Mouse (Mus musculus): Measurements from ENCODE around the gene Sp1. TPM values are rescaled to one million over a fixed set of nuclear protein-coding genes. Genes with fewer than 3 reads are reported as not detected.

Sp1 gene
- polyA plus RNA-seq, 1 experiment from 2014 or later = 15.5 TPM

- peak overlapping the region; percentile 78 for H3K9ac ChIP-seq (ENCODE audit: low read depth, low read length)
- peak overlapping the region; percentile 49 for H3K4me3 ChIP-seq (ENCODE audit: low read depth, low read length)
- peak overlapping the region; percentile 62 for H3K4me2 ChIP-seq (ENCODE audit: low read depth, low read length)
- H3K27me3 ChIP-seq (replicated peaks; ENCODE audit: control insufficient read depth, insufficient read depth, low read length) = no peaks in the 10 kb centered on the region
- H3K27ac ChIP-seq (replicated peaks; ENCODE audit: low read depth, low read length) = peak overlapping the region; percentile 100
- H3K9me3 ChIP-seq (ENCODE audit: control insufficient read depth, low read length) = no peaks in the 10 kb centered on the region
- 17% methylated on average over 30 of the region's 34 CpGs for WGBS
- H3K4me1 ChIP-seq (ENCODE audit: control insufficient read depth, insufficient read depth, low read length) = peaks cover 28% of the 10 kb centered on the region
- DNase-seq (ENCODE audit: low spot score) = no peak
- peak; percentile 16 for ATAC-seq (ENCODE audit: low read depth)
- H3K36me3 ChIP-seq (ENCODE audit: control insufficient read depth, insufficient read depth, low read length) = peaks cover 23% of the 10 kb centered on the region
Observed at GRCm38 (mm10) chr15:102404608-102405488, 1.1 kb upstream of the Sp1 start.

- peak; percentile 89 for DNase-seq (ENCODE audit: low spot score)
- Histone ChIP-seq H3K9ac (ENCODE audit: low read depth, low read length) (peak overlapping the region; percentile 98), H3K9me3 (ENCODE audit: control insufficient read depth, low read length) (no peaks in the 10 kb centered on the region), H3K36me3 (ENCODE audit: control insufficient read depth, insufficient read depth, low read length) (peaks cover 37% of the 10 kb centered on the region), H3K27me3 (replicated peaks; ENCODE audit: control insufficient read depth, insufficient read depth, low read length) (no peaks in the 10 kb centered on the region), H3K27ac (replicated peaks; ENCODE audit: low read depth, low read length) (peak overlapping the region; percentile 99), H3K4me3 (ENCODE audit: low read depth, low read length) (peak overlapping the region; percentile 69), H3K4me2 (ENCODE audit: low read depth, low read length) (peak overlapping the region; percentile 56), H3K4me1 (ENCODE audit: control insufficient read depth, insufficient read depth, low read length) (peaks cover 27% of the 10 kb centered on the region)
- 0% methylated on average over 7 of the region's 69 CpGs for WGBS
- ATAC-seq (ENCODE audit: low read depth) = 0 out of 2 replicates have a peak, but pooled peaks have one; percentile 1
Observed at GRCm38 (mm10) chr15:102406196-102406911, 411 bp downstream of the Sp1 start.

GRCm38 (mm10) chr15:102406912-102407580 lies 1.1 kb downstream of the Sp1 start:
- Histone ChIP-seq H3K27me3 (replicated peaks; ENCODE audit: control insufficient read depth, insufficient read depth, low read length) (no peaks in the 10 kb centered on the region), H3K27ac (replicated peaks; ENCODE audit: low read depth, low read length) (peak overlapping the region; percentile 99), H3K4me3 (ENCODE audit: low read depth, low read length) (peak overlapping the region; percentile 69), H3K9ac (ENCODE audit: low read depth, low read length) (peak overlapping the region; percentile 98), H3K9me3 (ENCODE audit: control insufficient read depth, low read length) (no peaks in the 10 kb centered on the region), H3K4me1 (ENCODE audit: control insufficient read depth, insufficient read depth, low read length) (peaks cover 31% of the 10 kb centered on the region), H3K36me3 (ENCODE audit: control insufficient read depth, insufficient read depth, low read length) (peaks cover 44% of the 10 kb centered on the region), H3K4me2 (ENCODE audit: low read depth, low read length) (peak overlapping the region; percentile 56)
- DNase-seq (ENCODE audit: low spot score) (no peak), ATAC-seq (ENCODE audit: low read depth) (no peak)
- 28% methylated on average over 2 of the region's 3 CpGs for WGBS

- no peak overlapping the region for H3K9ac ChIP-seq (ENCODE audit: low read depth, low read length)
- no peak overlapping the region for H3K4me3 ChIP-seq (ENCODE audit: low read depth, low read length)
- 92% methylated on average over 10 of the region's 10 CpGs for WGBS
- H3K9me3 ChIP-seq (ENCODE audit: control insufficient read depth, low read length) = no peaks in the 10 kb centered on the region
- no peaks in the 10 kb centered on the region for H3K27me3 ChIP-seq (replicated peaks; ENCODE audit: control insufficient read depth, insufficient read depth, low read length)
- DNase-seq (ENCODE audit: low spot score) (no peak), ATAC-seq (ENCODE audit: low read depth) (no peak)
- H3K36me3 ChIP-seq (ENCODE audit: control insufficient read depth, insufficient read depth, low read length) = peaks cover 53% of the 10 kb centered on the region
- H3K4me2 ChIP-seq (ENCODE audit: low read depth, low read length) = no peak overlapping the region
- peaks cover 31% of the 10 kb centered on the region for H3K4me1 ChIP-seq (ENCODE audit: control insufficient read depth, insufficient read depth, low read length)
- H3K27ac ChIP-seq (replicated peaks; ENCODE audit: low read depth, low read length) = no peak overlapping the region
Observed at GRCm38 (mm10) chr15:102407681-102408557, 2.0 kb downstream of the Sp1 start.

- ATAC-seq (ENCODE audit: low read depth) (no peak), DNase-seq (ENCODE audit: low spot score) (no peak)
- H3K27me3 ChIP-seq (replicated peaks; ENCODE audit: control insufficient read depth, insufficient read depth, low read length) = no peaks in the 10 kb centered on the region
- 0 out of 2 replicates have a peak overlapping the region, but pooled peaks have one; percentile 21 for H3K9ac ChIP-seq (ENCODE audit: low read depth, low read length)
- H3K4me3 ChIP-seq (ENCODE audit: low read depth, low read length) = no peak overlapping the region
- H3K27ac ChIP-seq (replicated peaks; ENCODE audit: low read depth, low read length) = no peak overlapping the region
- no peaks in the 10 kb centered on the region for H3K9me3 ChIP-seq (ENCODE audit: control insufficient read depth, low read length)
- H3K36me3 ChIP-seq (ENCODE audit: control insufficient read depth, insufficient read depth, low read length) = peaks cover 60% of the 10 kb centered on the region
- WGBS = 93% methylated on average over 2 of the region's 2 CpGs
- H3K4me2 ChIP-seq (ENCODE audit: low read depth, low read length) = no peak overlapping the region
- peaks cover 31% of the 10 kb centered on the region for H3K4me1 ChIP-seq (ENCODE audit: control insufficient read depth, insufficient read depth, low read length)
Observed at GRCm38 (mm10) chr15:102408558-102409130, 2.7 kb downstream of the Sp1 start.

GRCm38 (mm10) chr15:102409286-102409685 lies 3.3 kb downstream of the Sp1 start:
- H3K4me3 ChIP-seq (ENCODE audit: low read depth, low read length) = no peak overlapping the region
- H3K9me3 ChIP-seq (ENCODE audit: control insufficient read depth, low read length) = no peaks in the 10 kb centered on the region
- DNase-seq (ENCODE audit: low spot score) (no peak), ATAC-seq (ENCODE audit: low read depth) (no peak)
- no peak overlapping the region for H3K27ac ChIP-seq (replicated peaks; ENCODE audit: low read depth, low read length)
- H3K27me3 ChIP-seq (replicated peaks; ENCODE audit: control insufficient read depth, insufficient read depth, low read length) = no peaks in the 10 kb centered on the region
- H3K36me3 ChIP-seq (ENCODE audit: control insufficient read depth, insufficient read depth, low read length) = peaks cover 67% of the 10 kb centered on the region
- H3K9ac ChIP-seq (ENCODE audit: low read depth, low read length) = 0 out of 2 replicates have a peak overlapping the region, but pooled peaks have one; percentile 10
- WGBS = 100% methylated on average over 3 of the region's 3 CpGs
- peak overlapping the region; percentile 25; the same call in 1 of the 2 replicates for H3K4me2 ChIP-seq (ENCODE audit: low read depth, low read length)
- peaks cover 31% of the 10 kb centered on the region for H3K4me1 ChIP-seq (ENCODE audit: control insufficient read depth, insufficient read depth, low read length)

- H3K27me3 ChIP-seq (replicated peaks; ENCODE audit: control insufficient read depth, insufficient read depth, low read length) = no peaks in the 10 kb centered on the region
- H3K4me1 ChIP-seq (ENCODE audit: control insufficient read depth, insufficient read depth, low read length) = peaks cover 27% of the 10 kb centered on the region
- WGBS = 93% methylated on average over 1 of the region's 1 CpGs
- no peaks in the 10 kb centered on the region for H3K9me3 ChIP-seq (ENCODE audit: control insufficient read depth, low read length)
- no peak overlapping the region for H3K27ac ChIP-seq (replicated peaks; ENCODE audit: low read depth, low read length)
- no peak for ATAC-seq (ENCODE audit: low read depth)
- H3K36me3 ChIP-seq (ENCODE audit: control insufficient read depth, insufficient read depth, low read length) = peaks cover 75% of the 10 kb centered on the region
- peak overlapping the region; percentile 25 for H3K4me2 ChIP-seq (ENCODE audit: low read depth, low read length)
- no peak for DNase-seq (ENCODE audit: low spot score)
- no peak overlapping the region for H3K9ac ChIP-seq (ENCODE audit: low read depth, low read length)
- H3K4me3 ChIP-seq (ENCODE audit: low read depth, low read length) = 0 out of 2 replicates have a peak overlapping the region, but pooled peaks have one; percentile 0
Observed at GRCm38 (mm10) chr15:102411077-102411476, 5.1 kb downstream of the Sp1 start.
